Mouse (Mus musculus): Measurements from ENCODE around the gene Gm11007.
"Not testable (repeated sequence)": the region's sequence is repeated elsewhere in the genome, so short reads cannot be mapped to it uniquely, and the experiment has no call there.

Gene Gm11007

DNA sequence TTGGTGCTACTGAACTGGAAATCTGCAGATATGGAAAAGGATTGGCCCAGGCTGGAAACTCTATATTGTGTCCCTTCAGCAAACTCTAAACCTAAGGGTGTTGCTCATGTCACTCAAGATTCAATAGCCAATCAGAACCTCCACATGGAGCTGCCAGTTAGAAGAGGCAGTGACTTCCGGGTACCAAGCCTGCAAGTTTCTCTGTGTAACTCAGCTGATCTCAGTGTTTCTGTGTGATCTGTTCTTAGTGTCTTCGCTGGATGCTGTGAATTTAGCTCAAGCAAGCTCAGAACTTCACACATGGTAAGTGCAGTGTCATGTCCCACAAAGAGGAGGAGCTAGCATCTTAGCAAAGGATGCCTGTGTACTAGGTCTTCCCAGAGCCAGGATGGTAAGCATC is at the start of gene Gm11007:
Gene Gm11007, plus strand, starts transcription at position 301 of the 400 bp plus-strand sequence.
- not testable (repeated sequence) for DNase-seq
